Mouse (Mus musculus): ENCODE measurements around the gene Nup62cl. TPM values are rescaled to one million over a fixed set of nuclear protein-coding genes. Genes with fewer than 3 reads are reported as not detected.

The Nup62cl gene
- total RNA-seq (2021) = not detected

GRCm38 (mm10) chrX:140062135-140062975 lies at the start of gene Nup62cl, which contains the start of gene Pih1h3b:
Gene Nup62cl (minus strand): TSS chrX:140062712.
Gene Pih1h3b (plus strand): TSS chrX:140062879.
- intact Hi-C loops (cut with DNase I) = no loop called here
- DNase-seq = peak; percentile 9 to 28

GRCm38 (mm10) chrX:140094066-140094465 lies 31.6 kb upstream of the Nup62cl start:
- intact Hi-C loops (cut with DNase I) = no loop called here
- no peak for DNase-seq

- DNase-seq = no peak
- intact Hi-C loops (cut with DNase I) = no loop called here
These were observed 20.0 kb upstream of the Nup62cl start for GRCm38 (mm10) chrX:140082535-140082934.

- DNase-seq = peak in 1 of 2 experiments; percentile 1
- intact Hi-C loops (cut with DNase I) = no loop called here
These were observed 1.3 kb downstream of the Nup62cl start for GRCm38 (mm10) chrX:140060886-140061874.

GRCm38 (mm10) chrX:139998691-139999065 lies 63.8 kb downstream of the Nup62cl start:
- intact Hi-C loops (cut with DNase I) = no loop called here
- no peak for DNase-seq

GRCm38 (mm10) chrX:139997740-139998690 lies 64.5 kb downstream of the Nup62cl start, which contains the start of gene Rbm41:
Gene Rbm41 (minus strand): TSS chrX:139998595.
- DNase-seq = peak; percentile 26 to 29
- intact Hi-C loops (cut with DNase I) = no loop called here

GRCm38 (mm10) chrX:139982115-139982514 lies 80.4 kb downstream of the Nup62cl start:
- no peak for DNase-seq

More at GRCm38 (mm10) chrX:139982115-139982514, 80.4 kb downstream of the Nup62cl start:
- intact Hi-C loops (cut with DNase I) = no loop called here

Other genes starting within 250 kb of the Nup62cl start
- gene Morc4, start 191.0 kb downstream of the Nup62cl start, total RNA-seq (2021) = 1 to 10 TPM; 4.0 to 4.7 TPM
- gene Rbm41, start 64.1 kb downstream of the Nup62cl start, total RNA-seq (2021) = 1 to 10 TPM; 6.6 to 7.9 TPM
- not detected for gene Pih1h3b, start 167 bp upstream of the Nup62cl start, total RNA-seq (2021)